Mouse (Mus musculus): ENCODE measurements around the gene Cd47. TPM values are rescaled to one million over a fixed set of nuclear protein-coding genes. Genes with fewer than 3 reads are reported as not detected.
"Not testable (repeated sequence)": the region's sequence is repeated elsewhere in the genome, so short reads cannot be mapped to it uniquely, and the experiment has no call there.

Cd47 gene
- polyA plus RNA-seq, 1 experiment from 2014 or later = 71.6 TPM

DNA sequence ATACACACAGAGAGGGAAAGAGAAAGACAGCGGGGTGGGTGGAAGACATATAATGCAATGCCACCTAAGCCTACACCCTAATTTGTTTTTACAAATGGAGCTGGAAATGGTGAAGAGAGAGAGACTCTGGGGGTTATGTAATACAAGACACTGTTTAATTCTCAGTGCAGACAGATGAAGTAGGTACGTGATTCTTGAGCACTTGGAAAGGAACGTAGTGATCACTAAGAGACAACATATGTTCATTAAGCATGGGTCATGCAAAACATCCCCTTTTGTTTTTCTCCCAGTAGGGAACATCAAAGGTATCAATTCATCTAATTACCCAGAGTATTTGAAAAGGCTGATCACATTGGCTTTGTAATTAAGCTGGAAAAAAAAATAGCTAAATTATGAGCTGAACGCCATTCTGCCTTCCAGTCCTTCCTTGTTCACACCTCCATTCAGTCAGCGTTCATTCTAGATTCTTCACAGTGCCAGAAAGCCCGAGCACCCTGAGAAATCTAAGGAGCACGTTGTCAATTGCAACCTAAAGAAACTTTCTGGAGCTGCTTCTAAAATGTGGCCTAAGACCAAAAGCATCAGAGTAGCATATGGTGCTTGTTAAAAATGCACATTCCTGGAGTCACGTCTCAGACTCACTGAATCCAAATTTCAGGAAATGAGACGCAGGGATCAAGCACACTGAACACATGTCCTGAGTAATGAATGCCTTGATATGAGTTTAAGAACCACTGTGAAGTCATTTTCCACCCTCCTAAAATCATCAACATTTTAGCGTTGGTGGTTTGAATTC is 12.7 kb downstream of the Cd47 start:
- Histone ChIP-seq H3K9ac (replicated peaks) (no peak overlapping the region), H3K36me3 (no peaks in the 10 kb centered on the region), H3K4me1 (no peaks in the 10 kb centered on the region), H3K4me3 (no peak overlapping the region), H3K27ac (replicated peaks) (no peak overlapping the region), H3K4me2 (replicated peaks) (no peak overlapping the region), H3K9me3 (no peaks in the 10 kb centered on the region), H3K27me3 (no peaks in the 10 kb centered on the region)
- ATAC-seq (ENCODE audit: low FRiP score, low read depth) = no peak
- WGBS = 76% methylated on average over 10 of the region's 10 CpGs

GRCm38 (mm10) chr16:49814419-49814818 is 14.1 kb downstream of the Cd47 start:
- Histone ChIP-seq H3K27me3 (no peaks in the 10 kb centered on the region), H3K36me3 (no peaks in the 10 kb centered on the region), H3K4me2 (replicated peaks) (no peak overlapping the region), H3K27ac (replicated peaks) (no peak overlapping the region), H3K4me3 (no peak overlapping the region), H3K9ac (replicated peaks) (no peak overlapping the region), H3K9me3 (no peaks in the 10 kb centered on the region), H3K4me1 (no peaks in the 10 kb centered on the region)
- WGBS = 79% methylated on average over 4 of the region's 4 CpGs
- ATAC-seq (ENCODE audit: low FRiP score, low read depth) = no peak

GRCm38 (mm10) chr16:49816889-49817288 is 16.6 kb downstream of the Cd47 start:
- 93% methylated on average over 3 of the region's 3 CpGs for whole genome bisulfite sequencing
- H3K4me1 ChIP-seq = no peaks in the 10 kb centered on the region

GRCm38 (mm10) chr16:49818146-49818545 is 17.8 kb downstream of the Cd47 start:
- no peak overlapping the region for H3K4me2 ChIP-seq (replicated peaks)
- WGBS = 88% methylated on average over 5 of the region's 5 CpGs
- H3K9me3 ChIP-seq = no peaks in the 10 kb centered on the region
- no peak overlapping the region for H3K4me3 ChIP-seq
- no peak overlapping the region for H3K9ac ChIP-seq (replicated peaks)
- no peak for ATAC-seq (ENCODE audit: low FRiP score, low read depth)
- H3K4me1 ChIP-seq = no peaks in the 10 kb centered on the region
- no peak overlapping the region for H3K27ac ChIP-seq (replicated peaks)
- no peaks in the 10 kb centered on the region for H3K36me3 ChIP-seq
- no peaks in the 10 kb centered on the region for H3K27me3 ChIP-seq

More at GRCm38 (mm10) chr16:49816889-49817288, 16.6 kb downstream of the Cd47 start:
- Histone ChIP-seq H3K36me3 (no peaks in the 10 kb centered on the region), H3K9me3 (no peaks in the 10 kb centered on the region), H3K4me3 (no peak overlapping the region), H3K27me3 (no peaks in the 10 kb centered on the region), H3K27ac (replicated peaks) (no peak overlapping the region), H3K4me2 (replicated peaks) (no peak overlapping the region), H3K9ac (replicated peaks) (no peak overlapping the region)
- no peak for ATAC-seq (ENCODE audit: low FRiP score, low read depth)

DNA sequence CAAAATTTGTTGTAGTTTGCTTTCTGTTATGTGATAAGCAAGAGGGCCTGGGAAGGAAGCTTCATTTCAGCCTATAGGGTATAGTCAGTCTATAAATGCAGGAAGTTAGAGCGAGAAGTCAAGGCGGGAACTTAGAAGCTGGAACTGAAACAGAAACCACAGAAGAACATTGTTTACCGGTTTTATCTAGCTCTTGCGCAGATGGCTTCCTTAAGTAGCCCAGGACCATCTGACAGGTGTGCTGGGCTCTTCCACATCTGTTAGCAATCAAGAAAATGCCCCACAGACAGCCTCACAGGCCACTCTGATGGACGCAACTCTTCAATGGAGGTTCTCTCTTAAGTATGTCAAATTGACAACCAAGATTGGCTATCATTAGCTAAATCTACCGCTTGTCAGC is 18.3 kb downstream of the Cd47 start:
- Histone ChIP-seq H3K4me3 (no peak overlapping the region), H3K27me3 (no peaks in the 10 kb centered on the region), H3K4me2 (replicated peaks) (no peak overlapping the region), H3K9ac (replicated peaks) (no peak overlapping the region), H3K36me3 (no peaks in the 10 kb centered on the region), H3K9me3 (no peaks in the 10 kb centered on the region), H3K27ac (replicated peaks) (no peak overlapping the region), H3K4me1 (no peaks in the 10 kb centered on the region)
- 89% methylated on average over 6 of the region's 6 CpGs for WGBS
- no peak for ATAC-seq (ENCODE audit: low FRiP score, low read depth)

DNA sequence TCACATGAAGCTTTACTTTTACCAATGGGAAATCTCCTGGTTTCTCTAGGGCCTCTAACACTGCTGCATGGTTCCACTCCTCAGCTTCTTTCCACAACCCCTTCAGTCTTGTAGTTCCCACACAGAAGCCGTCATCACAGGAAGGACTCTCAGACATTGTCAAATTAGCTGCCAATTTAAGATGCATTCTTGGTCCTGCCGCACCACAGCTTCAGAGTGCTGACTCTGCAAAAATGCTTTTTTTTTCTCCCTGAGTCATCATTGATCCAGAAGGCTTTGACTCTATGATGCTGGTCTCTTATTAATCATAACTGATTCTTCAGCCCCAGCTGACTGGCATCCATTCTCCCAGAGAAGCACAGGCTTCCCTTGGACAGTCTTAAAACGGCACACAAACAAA is 19.2 kb downstream of the Cd47 start:
- no peaks in the 10 kb centered on the region for H3K36me3 ChIP-seq
- no peak overlapping the region for H3K4me3 ChIP-seq
- H3K4me2 ChIP-seq (replicated peaks) = no peak overlapping the region
- no peak for ATAC-seq (ENCODE audit: low FRiP score, low read depth)
- no peak overlapping the region for H3K27ac ChIP-seq (replicated peaks)
- no peaks in the 10 kb centered on the region for H3K9me3 ChIP-seq
- no peaks in the 10 kb centered on the region for H3K4me1 ChIP-seq
- H3K9ac ChIP-seq (replicated peaks) = no peak overlapping the region
- H3K27me3 ChIP-seq = no peaks in the 10 kb centered on the region
- 86% methylated on average over 3 of the region's 3 CpGs for WGBS

DNA sequence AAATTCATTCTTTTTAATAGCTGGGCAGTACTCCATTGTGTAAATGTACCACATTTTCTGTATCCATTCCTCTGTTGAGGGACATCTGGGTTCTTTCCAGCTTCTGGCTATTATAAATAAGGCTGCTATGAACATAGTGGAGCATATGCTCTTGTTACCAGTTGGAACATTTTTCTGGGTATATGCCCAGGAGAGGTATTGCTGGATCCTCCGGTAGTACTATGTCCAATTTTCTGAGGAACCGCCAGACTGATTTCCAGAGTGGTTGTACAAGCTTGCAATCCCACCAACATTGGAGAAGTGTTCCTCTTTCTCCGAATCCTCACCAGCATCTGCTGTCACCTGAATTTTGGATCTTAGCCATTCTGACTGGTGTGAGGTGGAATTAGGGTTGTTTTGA is 30.6 kb downstream of the Cd47 start:
- not testable (repeated sequence) for ATAC-seq (ENCODE audit: low FRiP score, low read depth); H3K27me3 ChIP-seq; H3K36me3 ChIP-seq; H3K4me3 ChIP-seq; H3K27ac ChIP-seq (replicated peaks); H3K9ac ChIP-seq (replicated peaks); H3K4me1 ChIP-seq; H3K4me2 ChIP-seq (replicated peaks); H3K9me3 ChIP-seq
- WGBS = 92% methylated on average over 3 of the region's 3 CpGs

DNA sequence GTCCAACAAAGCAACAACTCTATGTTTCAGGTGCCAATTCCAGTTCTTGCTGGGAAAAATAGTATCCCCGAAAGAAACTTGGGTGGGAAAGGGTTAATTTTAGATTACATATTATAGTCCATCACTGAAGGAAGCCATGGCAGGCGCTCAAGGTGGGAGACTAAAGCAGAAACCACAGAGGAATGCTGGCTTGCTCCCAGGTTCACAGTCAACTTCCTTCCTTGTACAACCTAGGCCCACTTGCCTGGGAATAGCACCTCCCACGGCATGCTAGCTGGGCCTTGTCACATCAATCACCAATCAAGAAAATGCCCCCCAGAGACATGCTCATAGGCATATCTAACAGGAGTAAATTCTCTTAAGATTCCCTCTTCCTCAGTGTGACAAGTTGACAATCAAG is 32.0 kb downstream of the Cd47 start:
- H3K9ac ChIP-seq (replicated peaks) = no peak overlapping the region

DNA sequence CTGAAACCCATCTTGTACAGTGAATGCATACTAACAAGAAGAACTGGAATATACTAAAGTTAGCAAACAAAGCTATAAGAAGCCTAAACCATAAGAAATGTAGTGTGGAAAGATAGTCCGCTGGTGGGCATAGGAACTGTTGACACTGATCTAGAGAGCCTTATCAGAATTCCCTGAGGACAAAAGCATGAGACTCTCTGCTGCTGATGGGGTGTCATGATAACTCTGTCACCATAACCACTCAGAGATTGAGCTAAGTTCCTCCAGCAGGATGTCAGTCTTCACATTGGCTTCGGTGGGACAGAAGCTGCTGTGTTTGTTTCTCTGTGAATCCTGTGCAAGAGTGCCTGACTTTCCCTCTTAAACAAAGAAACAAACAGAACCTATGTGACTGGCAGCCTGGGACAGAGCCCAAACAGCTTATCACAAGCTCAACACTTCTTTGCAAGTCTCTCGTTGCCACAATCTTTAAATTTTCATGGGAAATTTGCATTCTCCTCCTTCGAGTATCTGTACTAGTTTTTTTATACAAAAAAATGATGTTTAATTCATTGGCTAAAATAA is 33.9 kb downstream of the Cd47 start:
- H3K9ac ChIP-seq (replicated peaks) = no peak overlapping the region
- H3K9me3 ChIP-seq = no peaks in the 10 kb centered on the region
- no peak for ATAC-seq (ENCODE audit: low FRiP score, low read depth)
- no peak overlapping the region for H3K4me2 ChIP-seq (replicated peaks)
- H3K4me3 ChIP-seq = no peak overlapping the region
- H3K4me1 ChIP-seq = 0 out of 2 replicates have a peak, but pooled peaks cover 5% of the 10 kb centered on the region
- no peaks in the 10 kb centered on the region for H3K36me3 ChIP-seq
- H3K27ac ChIP-seq (replicated peaks) = no peak overlapping the region
- H3K27me3 ChIP-seq = no peaks in the 10 kb centered on the region
- 55% methylated on average over 4 of the region's 4 CpGs for WGBS

More for the DNA sequence above, 32.0 kb downstream of the Cd47 start:
- Histone ChIP-seq H3K4me2 (replicated peaks) (no peak overlapping the region), H3K27me3 (no peaks in the 10 kb centered on the region), H3K36me3 (no peaks in the 10 kb centered on the region), H3K4me3 (no peak overlapping the region), H3K9me3 (no peaks in the 10 kb centered on the region), H3K4me1 (0 out of 2 replicates have a peak, but pooled peaks cover 5% of the 10 kb centered on the region), H3K27ac (replicated peaks) (no peak overlapping the region)
- ATAC-seq (ENCODE audit: low FRiP score, low read depth) = no peak
- 88% methylated on average over 3 of the region's 3 CpGs for WGBS

- WGBS = 92% methylated on average over 6 of the region's 6 CpGs
- Histone ChIP-seq H3K4me3 (no peak overlapping the region), H3K36me3 (no peaks in the 10 kb centered on the region), H3K27me3 (no peaks in the 10 kb centered on the region), H3K9me3 (no peaks in the 10 kb centered on the region), H3K27ac (replicated peaks) (no peak overlapping the region), H3K4me2 (replicated peaks) (no peak overlapping the region), H3K9ac (replicated peaks) (no peak overlapping the region), H3K4me1 (peaks cover 10% of the 10 kb centered on the region; the same call in 1 of the 2 replicates)
- ATAC-seq (ENCODE audit: low FRiP score, low read depth) = no peak
These were observed 36.4 kb downstream of the Cd47 start for GRCm38 (mm10) chr16:49836634-49837164.

GRCm38 (mm10) chr16:49838923-49839322 is 38.6 kb downstream of the Cd47 start:
- Histone ChIP-seq H3K4me2 (replicated peaks) (no peak overlapping the region), H3K27me3 (no peaks in the 10 kb centered on the region), H3K36me3 (no peaks in the 10 kb centered on the region), H3K4me3 (no peak overlapping the region), H3K27ac (replicated peaks) (no peak overlapping the region), H3K9ac (replicated peaks) (no peak overlapping the region), H3K4me1 (peaks cover 10% of the 10 kb centered on the region; the same call in 1 of the 2 replicates), H3K9me3 (no peaks in the 10 kb centered on the region)
- ATAC-seq (ENCODE audit: low FRiP score, low read depth) = no peak
- WGBS = 85% methylated on average over 6 of the region's 6 CpGs

DNA sequence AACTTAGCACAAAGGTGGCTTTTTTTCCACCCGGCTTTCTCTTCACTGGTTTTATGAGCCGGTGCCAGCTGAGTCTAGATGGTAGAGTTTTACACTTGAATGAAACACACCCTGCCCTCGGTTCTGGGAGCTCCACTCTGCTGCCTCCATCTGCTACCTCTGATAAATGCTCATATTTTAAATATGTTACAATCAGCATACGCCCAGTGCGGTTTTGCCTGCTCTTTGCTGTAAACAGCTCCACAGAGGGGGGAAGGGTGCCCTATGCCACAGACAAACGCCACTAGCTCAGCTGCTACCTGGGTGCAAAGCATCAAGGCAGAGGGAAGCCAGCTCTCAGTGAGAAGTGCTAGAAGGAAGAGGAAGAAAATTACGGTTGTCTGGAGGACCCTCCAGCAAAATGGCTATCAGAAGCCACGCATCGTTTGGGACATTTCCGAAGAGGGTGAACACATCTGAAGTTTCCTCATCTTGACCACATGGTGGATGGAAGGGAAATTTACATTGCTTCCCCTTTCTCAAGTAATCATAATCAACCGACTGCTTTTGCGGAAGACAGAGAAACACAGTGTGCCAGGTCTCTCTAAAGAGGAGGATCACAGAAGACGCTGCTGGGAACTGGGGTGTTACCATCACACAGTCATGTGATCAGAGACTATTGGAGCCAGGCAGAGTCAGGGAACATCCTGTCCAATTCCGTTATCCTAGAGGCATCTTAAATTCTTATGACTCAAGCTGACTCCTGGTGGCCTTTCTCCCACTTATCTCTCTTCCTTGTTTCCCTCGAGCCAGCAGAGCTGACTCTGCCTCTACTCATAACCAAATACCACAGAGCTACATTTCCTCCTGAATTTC is 39.6 kb downstream of the Cd47 start:
- Histone ChIP-seq H3K4me2 (replicated peaks) (no peak overlapping the region), H3K36me3 (no peaks in the 10 kb centered on the region), H3K27me3 (no peaks in the 10 kb centered on the region), H3K9ac (replicated peaks) (no peak overlapping the region), H3K9me3 (no peaks in the 10 kb centered on the region), H3K27ac (replicated peaks) (no peak overlapping the region), H3K4me3 (no peak overlapping the region), H3K4me1 (peaks cover 6% of the 10 kb centered on the region; the same call in 1 of the 2 replicates)
- ATAC-seq (ENCODE audit: low FRiP score, low read depth) = no peak
- 67% methylated on average over 15 of the region's 15 CpGs for WGBS

All from midbrain, embryonic 12.5 days (tissue).